Mouse (Mus musculus): Measurements from ENCODE around the gene Fbxo3. TPM values are rescaled to one million over a fixed set of nuclear protein-coding genes. Genes with fewer than 3 reads are reported as not detected.
A peak's percentile ranks its signal among the peaks of the same experiment; 100 is the strongest.
"Not testable (repeated sequence)": the region's sequence is repeated elsewhere in the genome, so short reads cannot be mapped to it uniquely, and the experiment has no call there.

Fbxo3 gene
- total RNA-seq, 4 experiments from 2014 or later: 56.7 to 61.0 (median 58.2) TPM

- no peak for DNase-seq (ENCODE audit: low spot score in 2 of 2)
These were observed 8.8 kb downstream of the Fbxo3 start for GRCm38 (mm10) chr2:104036316-104036715.

- DNase-seq (ENCODE audit: low spot score in 2 of 2): no peak
These were observed 10.7 kb downstream of the Fbxo3 start for GRCm38 (mm10) chr2:104038236-104038635.

- DNase-seq (ENCODE audit: low spot score in 2 of 2): no peak
These were observed 14.1 kb downstream of the Fbxo3 start for GRCm38 (mm10) chr2:104041632-104042031.

GRCm38 (mm10) chr2:104042766-104043165 is 15.2 kb downstream of the Fbxo3 start:
- no peak for DNase-seq (ENCODE audit: low spot score in 2 of 2)

- no peak for DNase-seq (ENCODE audit: low spot score in 2 of 2)
These were observed 16.3 kb downstream of the Fbxo3 start for GRCm38 (mm10) chr2:104043624-104044478.

GRCm38 (mm10) chr2:104044479-104045080 is 17.1 kb downstream of the Fbxo3 start:
- no peak for DNase-seq (ENCODE audit: low spot score in 2 of 2)

GRCm38 (mm10) chr2:104058381-104058780 is 30.9 kb downstream of the Fbxo3 start:
- DNase-seq (ENCODE audit: low spot score in 2 of 2): no peak

- no peak for DNase-seq (ENCODE audit: low spot score in 2 of 2)
These were observed 31.4 kb downstream of the Fbxo3 start for GRCm38 (mm10) chr2:104058954-104059353.

- DNase-seq (ENCODE audit: low spot score in 2 of 2): peak in 1 of 2 experiments; percentile 31
These were observed 32.3 kb downstream of the Fbxo3 start for GRCm38 (mm10) chr2:104059786-104060185.

GRCm38 (mm10) chr2:104060996-104061395 is 33.5 kb downstream of the Fbxo3 start:
- no peak for DNase-seq (ENCODE audit: low spot score in 2 of 2)

- no peak for DNase-seq (ENCODE audit: low spot score in 2 of 2)
These were observed 35.1 kb downstream of the Fbxo3 start for GRCm38 (mm10) chr2:104062665-104063064.

- no peak for DNase-seq (ENCODE audit: low spot score in 2 of 2)
These were observed 36.6 kb downstream of the Fbxo3 start for GRCm38 (mm10) chr2:104064152-104064551.

GRCm38 (mm10) chr2:104065526-104065925 is 38.0 kb downstream of the Fbxo3 start, which contains the start of gene Gm10912:
TSS of gene Gm10912 (plus strand) at chr2:104065826.
- DNase-seq (ENCODE audit: low spot score in 2 of 2): not testable (repeated sequence)

- not testable (repeated sequence) for DNase-seq (ENCODE audit: low spot score in 2 of 2)
These were observed 40.9 kb downstream of the Fbxo3 start, which contains the start of gene Gm10799 for GRCm38 (mm10) chr2:104068450-104068849. TSS of gene Gm10799 (minus strand) at chr2:104068550.

- DNase-seq (ENCODE audit: low spot score in 2 of 2): no peak
These were observed 42.2 kb downstream of the Fbxo3 start, which contains the start of gene Cd59b for GRCm38 (mm10) chr2:104069704-104070185. TSS of gene Cd59b (plus strand) at chr2:104069849.

GRCm38 (mm10) chr2:104078285-104078684 is 50.8 kb downstream of the Fbxo3 start:
- DNase-seq (ENCODE audit: low spot score in 2 of 2): not testable (repeated sequence)

GRCm38 (mm10) chr2:104081436-104082050 is 54.0 kb downstream of the Fbxo3 start:
- DNase-seq (ENCODE audit: low spot score in 2 of 2): not testable (repeated sequence)

- no peak for DNase-seq (ENCODE audit: low spot score in 2 of 2)
These were observed 55.0 kb downstream of the Fbxo3 start for GRCm38 (mm10) chr2:104082474-104082873.

GRCm38 (mm10) chr2:104084027-104084426 is 56.5 kb downstream of the Fbxo3 start:
- DNase-seq (ENCODE audit: low spot score in 2 of 2): not testable (repeated sequence)

GRCm38 (mm10) chr2:104087562-104087961 is 60.0 kb downstream of the Fbxo3 start:
- not testable (repeated sequence) for DNase-seq (ENCODE audit: low spot score in 2 of 2)

GRCm38 (mm10) chr2:104093305-104093704 is 65.8 kb downstream of the Fbxo3 start:
- no peak for DNase-seq (ENCODE audit: low spot score in 2 of 2)
